In the genomic region with DNA sequence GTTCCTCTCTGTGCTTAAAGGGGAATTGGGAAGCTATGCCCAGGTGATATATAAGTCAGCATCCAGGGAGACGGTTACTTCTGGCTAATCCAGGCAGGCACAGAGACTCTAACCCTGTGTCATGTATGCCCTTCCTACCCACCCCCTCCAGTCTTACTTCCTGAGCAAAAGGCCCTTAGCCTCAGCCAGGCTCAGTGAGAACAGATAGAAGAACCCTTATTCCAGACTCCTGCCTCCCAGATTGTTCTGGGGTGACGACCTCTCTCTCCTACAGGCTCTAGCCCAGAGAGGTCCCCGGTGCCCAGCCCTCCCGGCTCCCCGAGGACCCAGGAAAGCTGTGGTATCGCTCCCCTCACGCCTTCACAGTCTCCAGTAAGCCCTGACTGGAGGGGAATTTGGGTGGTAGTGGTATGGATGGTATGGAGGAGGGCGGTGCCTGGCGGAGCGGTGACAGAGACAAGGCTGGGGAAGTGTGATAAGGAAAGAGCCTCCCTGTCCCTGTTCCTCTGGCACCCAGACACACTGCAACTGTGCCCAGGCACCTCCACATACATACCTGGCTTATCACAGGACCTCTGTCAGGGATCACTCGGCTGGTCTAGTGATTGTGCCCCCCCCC, we compare ENCODE assay signal across 10 mouse cellular contexts. TPM values are rescaled to one million over a fixed set of nuclear protein-coding genes. Genes with fewer than 3 reads are reported as not detected.
DNase-seq lines count a peak whose midpoint lies in the region; ATAC-seq and TF ChIP-seq lines count a peak whose summit lies in the region.
"Had no signal": no experiment of that assay in that cellular context is flagged by ENCODE, and none has a peak within 500 bp of the region (broad histone marks: within the 10 kb centered on the region; RNA-seq: fewer than 3 reads in every experiment).

No protein-coding gene starts in this region.

- no peak for TF ChIP-seq CTCF in gastrocnemius, adult 2 months (IDR thresholded peaks at IDR 0.05)
- TF ChIP-seq CTCF in G1E (IDR thresholded peaks at IDR 0.05; ENCODE audit: low read depth, low read length) = no peak
- TF ChIP-seq CTCF in liver, embryonic 14.5 days (IDR thresholded peaks at IDR 0.05; ENCODE audit: low read depth) = no peak

- peak overlapping the region; percentile 69 for H3K9ac ChIP-seq in heart, embryonic 13.5 days
- H3K9ac ChIP-seq in liver, embryonic 14.5 days (replicated peaks) = peak overlapping the region; percentile 73

- H3K4me1 ChIP-seq in G1E (ENCODE audit: insufficient read depth, low read depth, low read length) = peaks cover 49% of the 10 kb centered on the region
- peaks cover 67% of the 10 kb centered on the region for H3K4me1 ChIP-seq in heart, embryonic 13.5 days
- H3K4me1 ChIP-seq in liver, embryonic 14.5 days (replicated peaks; ENCODE audit: control insufficient read depth in 2 of 2, insufficient read depth in 2 of 2, low read length in 1 of 2) = peaks cover 43 to 54% of the 10 kb centered on the region in 2 experiments

- no peaks in the 10 kb centered on the region for H3K27me3 ChIP-seq in G1E (ENCODE audit: insufficient read depth, low read length)
- no peaks in the 10 kb centered on the region for H3K27me3 ChIP-seq in heart, embryonic 13.5 days (replicated peaks)
- H3K27me3 ChIP-seq in liver, embryonic 14.5 days (ENCODE audit: control insufficient read depth, insufficient read depth, low read length) = no peaks in the 10 kb centered on the region

- no peak for DNase-seq in gastrocnemius, adult 2 months
- DNase-seq in gastrocnemius, adult 18-20 months (ENCODE audit: low spot score) = no peak
- peak; percentile 76 for DNase-seq in G1E (ENCODE audit: low spot score)
- peak; percentile 86 to 89 (median 88) for DNase-seq in liver, embryonic 14.5 days (ENCODE audit: low read depth in 3 of 3, low spot score in 3 of 3)
- DNase-seq in left cerebral cortex, postnatal 25 days (ENCODE audit: low spot score in 2 of 2) = no peak
- DNase-seq in right cerebral cortex, adult 2 months (ENCODE audit: low spot score in 2 of 2) = no peak
- no peak for DNase-seq in B cell, adult 2 months
- DNase-seq: thymus, postnatal 14 days had no signal

- H3K36me3 ChIP-seq in G1E (replicated peaks) = peaks cover 6% of the 10 kb centered on the region
- peaks cover 34% of the 10 kb centered on the region for H3K36me3 ChIP-seq in heart, embryonic 13.5 days
- no peaks in the 10 kb centered on the region for H3K36me3 ChIP-seq in liver, embryonic 14.5 days (replicated peaks; ENCODE audit: control insufficient read depth, insufficient read depth, low read depth)

- peak; percentile 89 for TF ChIP-seq EP300 in liver, embryonic 14.5 days (IDR thresholded peaks at IDR 0.05; ENCODE audit: low read depth)

- intact Hi-C loops in gastrocnemius, adult 2 months (cut with DNase I) = no loop called here
- intact Hi-C loops in left cerebral cortex, postnatal 25 days (cut with DNase I) = no loop called here

- H3K9me3 ChIP-seq in G1E (replicated peaks) = no peaks in the 10 kb centered on the region
- H3K9me3 ChIP-seq in heart, embryonic 13.5 days = no peaks in the 10 kb centered on the region
- H3K9me3 ChIP-seq in liver, embryonic 14.5 days (ENCODE audit: control insufficient read depth, low read length) = no peaks in the 10 kb centered on the region

- WGBS in heart, embryonic 13.5 days = 12% methylated on average over 9 of the region's 11 CpGs
- WGBS in liver, embryonic 14.5 days (ENCODE audit: insufficient replicate concordance) = 6% methylated on average over 11 of the region's 11 CpGs

- peak overlapping the region; percentile 44 for H3K4me2 ChIP-seq in heart, embryonic 13.5 days
- H3K4me2 ChIP-seq in liver, embryonic 14.5 days (ENCODE audit: low read depth) = peak overlapping the region; percentile 65

- H3K4me3 ChIP-seq in gastrocnemius, adult 2 months = peak overlapping the region; percentile 32
- peak overlapping the region; percentile 28; the same call in 1 of the 2 replicates for H3K4me3 ChIP-seq in G1E (ENCODE audit: low read depth, low read length)
- no peak overlapping the region for H3K4me3 ChIP-seq in heart, embryonic 13.5 days
- H3K4me3 ChIP-seq in liver, embryonic 14.5 days (ENCODE audit: insufficient read depth in 1 of 2, low read depth in 2 of 2, low read length in 2 of 2) = peak overlapping the region in 1 of 2 experiments; percentile 22; a peak in 1 of 4 replicates

- peak; percentile 91 for ATAC-seq in G1E (ENCODE audit: extremely low read depth, insufficient number of reproducible peaks, low FRiP score, poor library complexity, severe bottlenecking)
- peak; percentile 75 for ATAC-seq in heart, embryonic 13.5 days (ENCODE audit: extremely low read depth, insufficient number of reproducible peaks, low FRiP score, low TSS enrichment)
- ATAC-seq in liver, embryonic 14.5 days (ENCODE audit: insufficient read depth) = peak; percentile 100

- H3K27ac ChIP-seq in gastrocnemius, adult 2 months = peak overlapping the region; percentile 87
- H3K27ac ChIP-seq in heart, embryonic 13.5 days (replicated peaks) = peak overlapping the region; percentile 84
- peak overlapping the region; percentile 97 for H3K27ac ChIP-seq in liver, embryonic 14.5 days

RNA-seq across cellular contexts. Expression of a gene that starts 2.3 kb away (rescaled TPM):
- not detected for total RNA-seq in gastrocnemius, adult 2 months (2021)
- total RNA-seq in gastrocnemius, adult 18-20 months (2021) = not detected
- total RNA-seq in G1E (2014; fragmentation: Nextera tagmentation) = not detected in 2 replicates
- total RNA-seq in G1E (2017) = not detected in 2 replicates
- polyA plus RNA-seq in G1E (2012) = not detected in 2 replicates
- not detected in 2 replicates for polyA plus RNA-seq in heart, embryonic 13.5 days (2015; fragmentation: Nextera tagmentation; extraction: Ambion mirVana)
- not detected in 2 replicates for polyA plus RNA-seq in liver, embryonic 14.5 days (2012; rRNA removed)
- not detected in 2 replicates for polyA plus RNA-seq in liver, embryonic 14.5 days (2014; fragmentation: Nextera tagmentation; extraction: Ambion mirVana)
- not detected for total RNA-seq in left cerebral cortex, postnatal 25 days (2021)
- polyA plus RNA-seq: C2C12 had no signal

RNA-seq across cellular contexts. Expression of a gene that starts 8.6 kb away (rescaled TPM):
- total RNA-seq in gastrocnemius, adult 2 months (2021) = 10 to 100 TPM; 11.7 to 14.8 TPM
- 10 to 100 TPM in 1 of 2 experiments, 1 to 10 TPM in 1; 8.9 to 14.9 TPM for total RNA-seq in gastrocnemius, adult 18-20 months (2021)
- total RNA-seq in G1E (2014; fragmentation: Nextera tagmentation) (0.83 and 0.98 TPM in 2 replicates), G1E (2017) (1.8 and 2.2 TPM in 2 replicates)
- 2.9 TPM in 2 replicates for polyA plus RNA-seq in G1E (2012)
- polyA plus RNA-seq in heart, embryonic 13.5 days (2015; fragmentation: Nextera tagmentation; extraction: Ambion mirVana) = 8.1 and 8.4 TPM in 2 replicates
- polyA plus RNA-seq in liver, embryonic 14.5 days (2012; rRNA removed) = 1.6 and 2.1 TPM in 2 replicates
- polyA plus RNA-seq in liver, embryonic 14.5 days (2014; fragmentation: Nextera tagmentation; extraction: Ambion mirVana) = 0.71 and 0.76 TPM in 2 replicates
- total RNA-seq in left cerebral cortex, postnatal 25 days (2021) = 1 to 10 TPM; 8.9 TPM

RNA-seq across cellular contexts. Expression of a gene that starts 24.3 kb away (rescaled TPM):
- 1 to 10 TPM; 3.6 to 4.5 TPM for total RNA-seq in gastrocnemius, adult 2 months (2021)
- 1 to 10 TPM; 4.2 to 4.3 TPM for total RNA-seq in gastrocnemius, adult 18-20 months (2021)
- total RNA-seq in G1E (2014; fragmentation: Nextera tagmentation) = 81.9 and 98.7 TPM in 2 replicates
- total RNA-seq in G1E (2017) = 28.1 and 30.2 TPM in 2 replicates
- 155 and 173 TPM in 2 replicates for polyA plus RNA-seq in G1E (2012)
- polyA plus RNA-seq in heart, embryonic 13.5 days (2015; fragmentation: Nextera tagmentation; extraction: Ambion mirVana) = 69.0 and 71.4 TPM in 2 replicates
- polyA plus RNA-seq in liver, embryonic 14.5 days (2012; rRNA removed) = 105 and 125 TPM in 2 replicates
- 129 and 153 TPM in 2 replicates for polyA plus RNA-seq in liver, embryonic 14.5 days (2014; fragmentation: Nextera tagmentation; extraction: Ambion mirVana)
- total RNA-seq in left cerebral cortex, postnatal 25 days (2021) = 10 to 100 TPM; 71.7 to 75.8 TPM

RNA-seq across cellular contexts. Expression of a gene that starts 44.2 kb away (rescaled TPM):
- total RNA-seq in gastrocnemius, adult 2 months (2021) = 10 to 100 TPM; 67.7 to 70.1 TPM
- 10 to 100 TPM; 67.4 to 72.2 TPM for total RNA-seq in gastrocnemius, adult 18-20 months (2021)
- total RNA-seq in G1E (2014; fragmentation: Nextera tagmentation) (4.5 and 5.6 TPM in 2 replicates), G1E (2017) (7.4 and 8.6 TPM in 2 replicates)
- 29.5 and 35.4 TPM in 2 replicates for polyA plus RNA-seq in G1E (2012)
- polyA plus RNA-seq in heart, embryonic 13.5 days (2015; fragmentation: Nextera tagmentation; extraction: Ambion mirVana) = 6.8 and 7.0 TPM in 2 replicates
- polyA plus RNA-seq in liver, embryonic 14.5 days (2012; rRNA removed) = 11.0 and 12.4 TPM in 2 replicates
- 2.7 and 3.0 TPM in 2 replicates for polyA plus RNA-seq in liver, embryonic 14.5 days (2014; fragmentation: Nextera tagmentation; extraction: Ambion mirVana)
- 10 to 100 TPM; 77.3 to 78.8 TPM for total RNA-seq in left cerebral cortex, postnatal 25 days (2021)

RNA-seq across cellular contexts. Expression of a gene that starts 49.1 kb away (rescaled TPM):
- total RNA-seq in gastrocnemius, adult 2 months (2021) = under 1 TPM; 0.36 to 0.39 TPM
- under 1 TPM; 0.59 to 0.71 TPM for total RNA-seq in gastrocnemius, adult 18-20 months (2021)
- total RNA-seq in G1E (2014; fragmentation: Nextera tagmentation) = not detected in 2 replicates
- total RNA-seq in G1E (2017) = 0.06 and 0.16 TPM in 2 replicates
- polyA plus RNA-seq in G1E (2012) = not detected in 2 replicates
- 0.31 and 0.33 TPM in 2 replicates for polyA plus RNA-seq in heart, embryonic 13.5 days (2015; fragmentation: Nextera tagmentation; extraction: Ambion mirVana)
- 0.93 and 1.0 TPM in 2 replicates for polyA plus RNA-seq in liver, embryonic 14.5 days (2012; rRNA removed)
- polyA plus RNA-seq in liver, embryonic 14.5 days (2014; fragmentation: Nextera tagmentation; extraction: Ambion mirVana) = 0.70 and 0.78 TPM in 2 replicates
- total RNA-seq in left cerebral cortex, postnatal 25 days (2021) = under 1 TPM; 0.23 to 0.28 TPM

Comparison
In these comparisons a context has a peak if more than half of its experiments do, and no peak if none do; other contexts are left out.
1. DNase-seq: peak in G1E (single experiment) and liver, embryonic 14.5 days (3 of 3); none in gastrocnemius, adult 2 months (single experiment), gastrocnemius, adult 18-20 months (single experiment), left cerebral cortex, postnatal 25 days (0 of 2), right cerebral cortex, adult 2 months (0 of 2) and B cell, adult 2 months (0 of 2).
2. RNA of a gene that starts 24.3 kb away (total RNA-seq): 28.1 to 98.7 TPM in G1E and 71.7 to 75.8 TPM in left cerebral cortex, postnatal 25 days; 3.6 to 4.5 TPM in gastrocnemius, adult 2 months and 4.2 to 4.3 TPM in gastrocnemius, adult 18-20 months; every median in the first group is over 4 times any median in the second.
3. Peak in every context shown above with its lines, with median percentiles within 50 percentile points of each other: H3K27ac ChIP-seq and ATAC-seq.